Mouse (Mus musculus): ENCODE measurements around the gene Ppp3cb. TPM values are rescaled to one million over a fixed set of nuclear protein-coding genes. Genes with fewer than 3 reads are reported as not detected.
A peak's percentile ranks its signal among the peaks of the same experiment; 100 is the strongest.

Gene Ppp3cb
- polyA plus RNA-seq, 1 experiment = 36.0 TPM

- no peak overlapping the region for H3K4me3 ChIP-seq
- TF ChIP-seq E2F4 (IDR thresholded peaks at IDR 0.05; ENCODE audit: insufficient read depth) = no peak
- no peak for TF ChIP-seq MYOD1 (IDR thresholded peaks at IDR 0.05; ENCODE audit: control insufficient read depth in 1 of 3, insufficient read length in 2 of 3, low read depth in 2 of 3)
- TF ChIP-seq MAX (IDR thresholded peaks at IDR 0.05; ENCODE audit: low read depth) = no peak
- TF ChIP-seq TCF3 (IDR thresholded peaks at IDR 0.05; ENCODE audit: insufficient read length, low read depth) = no peak
- TF ChIP-seq SRF (IDR thresholded peaks at IDR 0.05; ENCODE audit: control insufficient read depth, insufficient read length, low read depth) = no peak
- no peak for TF ChIP-seq REST (IDR thresholded peaks at IDR 0.05; ENCODE audit: insufficient read depth, insufficient read length)
- TF ChIP-seq TCF12 (IDR thresholded peaks at IDR 0.05; ENCODE audit: insufficient read depth, poor library complexity, severe bottlenecking) = no peak
- TF ChIP-seq POLR2A (IDR thresholded peaks at IDR 0.05; ENCODE audit: insufficient read length, low read depth) = no peak
- TF ChIP-seq POLR2AphosphoS2 (IDR thresholded peaks at IDR 0.05; ENCODE audit: insufficient read length, low read depth) = no peak
- TF ChIP-seq MYOG (IDR thresholded peaks at IDR 0.05; ENCODE audit: control insufficient read depth in 1 of 3, insufficient read depth in 1 of 3, insufficient read length in 2 of 3, low read depth in 2 of 3) = no peak
- TF ChIP-seq CEBPB (IDR thresholded peaks at IDR 0.05; ENCODE audit: insufficient read depth, poor library complexity, severe bottlenecking) = no peak
- no peak for TF ChIP-seq USF1 (IDR thresholded peaks at IDR 0.05; ENCODE audit: low read depth)
These were observed 37.9 kb downstream of the Ppp3cb start for GRCm38 (mm10) chr14:20508424-20508823.

GRCm38 (mm10) chr14:20502966-20503365 is 43.4 kb downstream of the Ppp3cb start:
- Histone ChIP-seq H3ac (ENCODE audit: control insufficient read depth, insufficient read length) (no peak overlapping the region), H3K27me3 (ENCODE audit: control insufficient read depth, insufficient read depth, insufficient read length) (no peaks in the 10 kb centered on the region), H3K4me3 (no peak overlapping the region), H3K79me2 (ENCODE audit: control insufficient read depth, insufficient read depth) (no peaks in the 10 kb centered on the region), H3K4me2 (ENCODE audit: low read depth) (peak overlapping the region; percentile 8), H3K36me3 (ENCODE audit: control insufficient read depth, insufficient read depth) (peaks cover 25% of the 10 kb centered on the region)
- TF ChIP-seq CEBPB (IDR thresholded peaks at IDR 0.05; ENCODE audit: insufficient read depth, poor library complexity, severe bottlenecking) = no peak
- no peak for TF ChIP-seq MYOG (IDR thresholded peaks at IDR 0.05; ENCODE audit: control insufficient read depth in 1 of 3, insufficient read depth in 1 of 3, insufficient read length in 2 of 3, low read depth in 2 of 3)
- no peak for TF ChIP-seq POLR2A (IDR thresholded peaks at IDR 0.05; ENCODE audit: insufficient read length, low read depth)
- no peak for TF ChIP-seq TCF3 (IDR thresholded peaks at IDR 0.05; ENCODE audit: insufficient read length, low read depth)
- TF ChIP-seq REST (IDR thresholded peaks at IDR 0.05; ENCODE audit: insufficient read depth, insufficient read length) = no peak
- TF ChIP-seq POLR2AphosphoS2 (IDR thresholded peaks at IDR 0.05; ENCODE audit: insufficient read length, low read depth) = no peak
- no peak for TF ChIP-seq E2F4 (IDR thresholded peaks at IDR 0.05; ENCODE audit: insufficient read depth)
- no peak for TF ChIP-seq SRF (IDR thresholded peaks at IDR 0.05; ENCODE audit: control insufficient read depth, insufficient read length, low read depth)
- TF ChIP-seq TCF12 (IDR thresholded peaks at IDR 0.05; ENCODE audit: insufficient read depth, poor library complexity, severe bottlenecking) = no peak
- TF ChIP-seq USF1 (IDR thresholded peaks at IDR 0.05; ENCODE audit: low read depth) = no peak
- TF ChIP-seq MYOD1 (IDR thresholded peaks at IDR 0.05; ENCODE audit: control insufficient read depth in 1 of 3, insufficient read length in 2 of 3, low read depth in 2 of 3) = no peak
- no peak for TF ChIP-seq MAX (IDR thresholded peaks at IDR 0.05; ENCODE audit: low read depth)

More at GRCm38 (mm10) chr14:20508424-20508823, 37.9 kb downstream of the Ppp3cb start:
- H3K4me2 ChIP-seq (ENCODE audit: low read depth) = no peak overlapping the region
- H3K36me3 ChIP-seq (ENCODE audit: control insufficient read depth, insufficient read depth) = peaks cover 34% of the 10 kb centered on the region
- H3K27me3 ChIP-seq (ENCODE audit: control insufficient read depth, insufficient read depth, insufficient read length) = no peaks in the 10 kb centered on the region
- H3K79me2 ChIP-seq (ENCODE audit: control insufficient read depth, insufficient read depth) = no peaks in the 10 kb centered on the region
- no peak overlapping the region for H3ac ChIP-seq (ENCODE audit: control insufficient read depth, insufficient read length)

GRCm38 (mm10) chr14:20499982-20500381 is 46.4 kb downstream of the Ppp3cb start:
- H3K36me3 ChIP-seq (ENCODE audit: control insufficient read depth, insufficient read depth) = peaks cover 26% of the 10 kb centered on the region
- H3K79me2 ChIP-seq (ENCODE audit: control insufficient read depth, insufficient read depth) = no peaks in the 10 kb centered on the region
- H3K4me3 ChIP-seq = no peak overlapping the region
- no peaks in the 10 kb centered on the region for H3K27me3 ChIP-seq (ENCODE audit: control insufficient read depth, insufficient read depth, insufficient read length)
- peak in 1 of 3 experiments; percentile 7 for TF ChIP-seq MYOD1 (IDR thresholded peaks at IDR 0.05; ENCODE audit: control insufficient read depth in 1 of 3, insufficient read length in 2 of 3, low read depth in 2 of 3)
- TF ChIP-seq E2F4 (IDR thresholded peaks at IDR 0.05; ENCODE audit: insufficient read depth) = no peak
- TF ChIP-seq CEBPB (IDR thresholded peaks at IDR 0.05; ENCODE audit: insufficient read depth, poor library complexity, severe bottlenecking) = no peak
- no peak overlapping the region for H3K4me2 ChIP-seq (ENCODE audit: low read depth)
- H3ac ChIP-seq (ENCODE audit: control insufficient read depth, insufficient read length) = no peak overlapping the region

- Histone ChIP-seq H3K79me2 (ENCODE audit: control insufficient read depth, insufficient read depth) (no peaks in the 10 kb centered on the region), H3ac (ENCODE audit: control insufficient read depth, insufficient read length) (no peak within 1 kb of the TSS), H3K36me3 (ENCODE audit: control insufficient read depth, insufficient read depth) (peaks cover 33% of the 10 kb centered on the region), H3K4me2 (ENCODE audit: low read depth) (peak within 1 kb of the TSS; percentile 50), H3K4me3 (no peak within 1 kb of the TSS), H3K27me3 (ENCODE audit: control insufficient read depth, insufficient read depth, insufficient read length) (no peaks in the 10 kb centered on the region)
- peak; percentile 53 to 90 (median 82) for TF ChIP-seq MYOD1 (IDR thresholded peaks at IDR 0.05; ENCODE audit: control insufficient read depth in 1 of 3, insufficient read length in 2 of 3, low read depth in 2 of 3)
- peak; percentile 26 for TF ChIP-seq TCF12 (IDR thresholded peaks at IDR 0.05; ENCODE audit: insufficient read depth, poor library complexity, severe bottlenecking)
- no peak for TF ChIP-seq MAX (IDR thresholded peaks at IDR 0.05; ENCODE audit: low read depth)
- no peak for TF ChIP-seq MYOG (IDR thresholded peaks at IDR 0.05; ENCODE audit: control insufficient read depth in 1 of 3, insufficient read depth in 1 of 3, insufficient read length in 2 of 3, low read depth in 2 of 3)
- no peak for TF ChIP-seq TCF3 (IDR thresholded peaks at IDR 0.05; ENCODE audit: insufficient read length, low read depth)
- no peak for TF ChIP-seq CEBPB (IDR thresholded peaks at IDR 0.05; ENCODE audit: insufficient read depth, poor library complexity, severe bottlenecking)
These were observed 49.8 kb downstream of the Ppp3cb start, which contains the start of gene Mss51 for GRCm38 (mm10) chr14:20496603-20497002. TSS of gene Mss51 (minus strand) at chr14:20496901.

- no peak overlapping the region for H3ac ChIP-seq (ENCODE audit: control insufficient read depth, insufficient read length)
- H3K36me3 ChIP-seq (ENCODE audit: control insufficient read depth, insufficient read depth) = peaks cover 14% of the 10 kb centered on the region
- no peaks in the 10 kb centered on the region for H3K27me3 ChIP-seq (ENCODE audit: control insufficient read depth, insufficient read depth, insufficient read length)
- no peak overlapping the region for H3K4me3 ChIP-seq
- TF ChIP-seq CEBPB (IDR thresholded peaks at IDR 0.05; ENCODE audit: insufficient read depth, poor library complexity, severe bottlenecking) (no peak), MYOG (IDR thresholded peaks at IDR 0.05; ENCODE audit: control insufficient read depth in 1 of 3, insufficient read depth in 1 of 3, insufficient read length in 2 of 3, low read depth in 2 of 3) (no peak), REST (IDR thresholded peaks at IDR 0.05; ENCODE audit: insufficient read depth, insufficient read length) (no peak), SRF (IDR thresholded peaks at IDR 0.05; ENCODE audit: control insufficient read depth, insufficient read length, low read depth) (no peak)
- H3K79me2 ChIP-seq (ENCODE audit: control insufficient read depth, insufficient read depth) = no peaks in the 10 kb centered on the region
- H3K4me2 ChIP-seq (ENCODE audit: low read depth) = no peak overlapping the region
These were observed 60.3 kb downstream of the Ppp3cb start for GRCm38 (mm10) chr14:20486031-20486430.

Measured in myocyte (in vitro differentiated cells).